Mouse (Mus musculus) bone marrow, adult 2 months (tissue): ENCODE results near the gene Naa35.

Experiments used
- CTCF ChIP-seq: fragments of 200-500 bp; IDR thresholded peaks from 2 replicates; pipeline ENCODE4 v1.5.1; 2011; ENCODE audit warnings: low read length, control low read depth; ENCODE audit not compliant: control insufficient read depth, insufficient read depth
- POLR2A ChIP-seq: fragments of 200-500 bp; IDR thresholded peaks from 2 replicates; pipeline ENCODE4 v1.6.1; 2011; ENCODE audit warnings: low read depth, mild to moderate bottlenecking, control low read depth, low read length, borderline replicate concordance; ENCODE audit not compliant: control insufficient read depth

GRCm38 (mm10) chr13:59584481-59584880 lies 578 bp upstream of the Naa35 start:
- TF ChIP-seq CTCF (no peak), POLR2A (no peak)
